Mouse (Mus musculus) lung, embryonic 14.5 days (tissue): ENCODE results near the gene Zfp39. TPM values are rescaled to one million over a fixed set of nuclear protein-coding genes. Genes with fewer than 3 reads are reported as not detected.

Experiments used
- ATAC-seq: fragments of 200-750 bp; cut with Nextera tagmentation; 2 replicates; pipeline ENCODE4 v1.8.0; 2017; ENCODE audit warnings: mild to moderate bottlenecking, moderate TSS enrichment, moderate library complexity; ENCODE audit not compliant: insufficient read depth
- DNase-seq: peaks from one replicate; pipeline ENCODE4 v3.0.0-alpha.2; 2015
- H3K27ac ChIP-seq: fragments of 300-500 bp; sonication (generic); 2 replicates; pipeline ENCODE4 v1.5.1; 2014; ENCODE audit warnings: low read depth, mild to moderate bottlenecking, moderate library complexity
- H3K27me3 ChIP-seq: fragments of 300-500 bp; sonication (generic); 2 replicates; pipeline ENCODE4 v1.6.1; 2014; ENCODE audit warnings: low read length, control low read depth; ENCODE audit not compliant: insufficient read depth
- H3K36me3 ChIP-seq: fragments of 300-500 bp; sonication (generic); 2 replicates; pipeline ENCODE4 v1.6.1; 2014; ENCODE audit warnings: control low read depth; ENCODE audit not compliant: insufficient read depth
- H3K4me1 ChIP-seq: fragments of 300-500 bp; sonication (generic); 2 replicates; pipeline ENCODE4 v1.6.1; 2014; ENCODE audit warnings: antibody characterized with exemption, control low read depth; ENCODE audit not compliant: insufficient read depth
- H3K4me2 ChIP-seq: fragments of 300-500 bp; sonication (generic); 2 replicates; pipeline ENCODE4 v1.6.1; 2014; ENCODE audit warnings: mild to moderate bottlenecking
- H3K4me3 ChIP-seq: fragments of 300-500 bp; sonication (generic); 2 replicates; pipeline ENCODE4 v1.5.1; 2014; ENCODE audit warnings: low read depth, low read length
- H3K9ac ChIP-seq: fragments of 300-500 bp; sonication (generic); 2 replicates; pipeline ENCODE4 v1.6.1; 2014
- H3K9me3 ChIP-seq: fragments of 300-500 bp; sonication (generic); 2 replicates; pipeline ENCODE4 v1.6.1; 2016; ENCODE audit warnings: low read depth, low read length, control low read depth
- CTCF ChIP-seq: IDR thresholded peaks from 2 replicates; pipeline ENCODE4 v1.5.1; 2016; ENCODE audit warnings: antibody characterized with exemption, low read depth
- WGBS: fragments of 180-500 bp; shearing (Covaris S2); extraction: QIAGEN DNeasy Blood & Tissue Kit; methylation state at CpG from one replicate; pipeline ENCODE4 v1.1.7; 2014; 5-methylcytosine and 5-hydroxymethylcytosine counted together
- polyA plus RNA-seq: library from polyadenylated mRNA; unstranded; fragments of >200 nt; fragmentation: Nextera tagmentation; extraction: Ambion mirVana; gene quantifications from 2 replicates; pipeline ENCODE4 v1.2.1, GENCODE M21; 2014

The Zfp39 gene
- polyA plus RNA-seq = 7.8 and 7.9 TPM in 2 replicates

GRCm38 (mm10) chr11:58903511-58904409 is at the start of gene Zfp39:
Gene Zfp39 (minus strand): TSS chr11:58904225.
- Histone ChIP-seq H3K9ac (peak within 1 kb of the TSS; percentile 87), H3K36me3 (peaks cover 30% of the 10 kb centered on the region), H3K27ac (peak within 1 kb of the TSS; percentile 89), H3K4me3 (peak within 1 kb of the TSS; percentile 75), H3K4me2 (peak within 1 kb of the TSS; percentile 90), H3K9me3 (no peaks in the 10 kb centered on the region), H3K4me1 (no peaks in the 10 kb centered on the region), H3K27me3 (no peaks in the 10 kb centered on the region)
- ATAC-seq (peak; percentile 98), DNase-seq (peak; percentile 97)
- TF ChIP-seq CTCF = peak; percentile 8; the same call in 1 of the 2 replicates
- under 1% methylated on average over 40 of the region's 40 CpGs for WGBS

- H3K27ac ChIP-seq = peak overlapping the region; percentile 100
- peak; percentile 36 for DNase-seq
- H3K9ac ChIP-seq = peak overlapping the region; percentile 47
- H3K4me2 ChIP-seq = peak overlapping the region; percentile 85
- H3K4me3 ChIP-seq = peak overlapping the region; percentile 53
- peak; percentile 14; the same call in 1 of the 2 replicates for ATAC-seq
- peaks cover 8% of the 10 kb centered on the region; the same call in 1 of the 2 replicates for H3K36me3 ChIP-seq
- H3K27me3 ChIP-seq = peaks cover 25% of the 10 kb centered on the region
- peaks cover 5% of the 10 kb centered on the region; the same call in 1 of the 2 replicates for H3K4me1 ChIP-seq
- WGBS = 1% methylated on average over 33 of the region's 33 CpGs
- no peak for TF ChIP-seq CTCF
- H3K9me3 ChIP-seq = no peaks in the 10 kb centered on the region
These were observed 49.5 kb upstream of the Zfp39 start for GRCm38 (mm10) chr11:58953351-58954169.

- WGBS = 65% methylated on average over 5 of the region's 5 CpGs
These were observed 47.2 kb upstream of the Zfp39 start for GRCm38 (mm10) chr11:58951210-58951609.

GRCm38 (mm10) chr11:58949480-58950431 is 45.7 kb upstream of the Zfp39 start:
- Histone ChIP-seq H3K36me3 (no peaks in the 10 kb centered on the region), H3K4me3 (peak overlapping the region; percentile 38), H3K27ac (peak overlapping the region; percentile 88), H3K4me1 (no peaks in the 10 kb centered on the region), H3K9me3 (no peaks in the 10 kb centered on the region), H3K27me3 (peaks cover 34% of the 10 kb centered on the region), H3K9ac (peak overlapping the region; percentile 44), H3K4me2 (peak overlapping the region; percentile 60)
- WGBS = 9% methylated on average over 20 of the region's 20 CpGs
- DNase-seq (peak; percentile 57), ATAC-seq (peak; percentile 28; the same call in 1 of the 2 replicates)
- no peak for TF ChIP-seq CTCF

More at GRCm38 (mm10) chr11:58951210-58951609, 47.2 kb upstream of the Zfp39 start:
- Histone ChIP-seq H3K9me3 (no peaks in the 10 kb centered on the region), H3K4me1 (peaks cover under 1% of the 10 kb centered on the region; the same call in 1 of the 2 replicates), H3K27me3 (peaks cover 34% of the 10 kb centered on the region), H3K27ac (no peak overlapping the region), H3K4me3 (no peak overlapping the region), H3K4me2 (no peak overlapping the region), H3K36me3 (no peaks in the 10 kb centered on the region), H3K9ac (no peak overlapping the region)
- ATAC-seq (no peak), DNase-seq (no peak)
- no peak for TF ChIP-seq CTCF

GRCm38 (mm10) chr11:58948542-58949479 is 44.8 kb upstream of the Zfp39 start, which contains the start of gene Hist3h2ba:
Gene Hist3h2ba (plus strand): TSS chr11:58948920.
- H3K27ac ChIP-seq = peak within 1 kb of the TSS; percentile 88
- peak within 1 kb of the TSS; percentile 44 for H3K9ac ChIP-seq
- peaks cover 34% of the 10 kb centered on the region for H3K27me3 ChIP-seq
- H3K4me2 ChIP-seq = peak within 1 kb of the TSS; percentile 60
- no peak for TF ChIP-seq CTCF
- DNase-seq (peak; percentile 79), ATAC-seq (peak; percentile 79)
- no peaks in the 10 kb centered on the region for H3K36me3 ChIP-seq
- under 1% methylated on average over 48 of the region's 48 CpGs for WGBS
- H3K4me1 ChIP-seq = no peaks in the 10 kb centered on the region
- peak within 1 kb of the TSS; percentile 38 for H3K4me3 ChIP-seq
- no peaks in the 10 kb centered on the region for H3K9me3 ChIP-seq
